Mouse (Mus musculus) megakaryocyte, embryonic 14.5 days (primary cell): ENCODE results near the gene Galnt18. TPM values are rescaled to one million over a fixed set of nuclear protein-coding genes. Genes with fewer than 3 reads are reported as not detected.

Experiments
- H3K27me3 ChIP-seq: replicated peaks from 2 replicates; pipeline ENCODE3; 2012; ENCODE audit warnings: inconsistent platforms
- H3K36me3 ChIP-seq: replicated peaks from 2 replicates; pipeline ENCODE3; 2012; ENCODE audit warnings: low read length, inconsistent platforms, mixed read lengths
- H3K4me1 ChIP-seq: 2 replicates; pipeline ENCODE4 v1.6.1; 2012; ENCODE audit warnings: inconsistent platforms
- H3K4me3 ChIP-seq: replicated peaks from 2 replicates; pipeline ENCODE3; 2012; ENCODE audit warnings: moderate library complexity, mild to moderate bottlenecking, inconsistent platforms
- H3K9me3 ChIP-seq: 2 replicates; pipeline ENCODE4 v1.6.1; 2012; ENCODE audit warnings: inconsistent platforms
- FLI1 ChIP-seq: IDR thresholded peaks from 2 replicates; pipeline ENCODE4 v1.6.1; 2012; ENCODE audit warnings: low read length, inconsistent platforms, mixed read lengths
- GATA1 ChIP-seq: IDR thresholded peaks from 3 replicates; pipeline ENCODE4 v1.6.1; 2012; ENCODE audit warnings: mixed read lengths, low read length, inconsistent platforms, borderline replicate concordance
- polyA plus RNA-seq: library from polyadenylated mRNA; stranded (reverse); fragments of >175 nt; gene quantifications from 2 replicates; pipeline ENCODE4 v1.2.3, GENCODE M21; 2012; ENCODE audit warnings: low replicate concordance; ENCODE audit not compliant: insufficient read depth

The Galnt18 gene
- polyA plus RNA-seq, 1 experiment: not detected

- Histone ChIP-seq H3K9me3 (no peaks in the 10 kb centered on the region), H3K36me3 (no peaks in the 10 kb centered on the region), H3K4me1 (no peaks in the 10 kb centered on the region), H3K27me3 (no peaks in the 10 kb centered on the region), H3K4me3 (no peak overlapping the region)
- no peak for TF ChIP-seq FLI1
- no peak for TF ChIP-seq GATA1
Observed at GRCm38 (mm10) chr7:111795059-111795458, 15.3 kb upstream of the Galnt18 start.

GRCm38 (mm10) chr7:111792154-111792553 is 12.4 kb upstream of the Galnt18 start:
- H3K27me3 ChIP-seq: no peaks in the 10 kb centered on the region
- H3K36me3 ChIP-seq: no peaks in the 10 kb centered on the region
- H3K9me3 ChIP-seq: no peaks in the 10 kb centered on the region
- H3K4me1 ChIP-seq: no peaks in the 10 kb centered on the region
- no peak overlapping the region for H3K4me3 ChIP-seq
- TF ChIP-seq GATA1 (no peak), FLI1 (no peak)

- no peaks in the 10 kb centered on the region for H3K36me3 ChIP-seq
- H3K27me3 ChIP-seq: no peaks in the 10 kb centered on the region
- no peak overlapping the region for H3K4me3 ChIP-seq
- no peaks in the 10 kb centered on the region for H3K4me1 ChIP-seq
- TF ChIP-seq GATA1: no peak
- TF ChIP-seq FLI1: no peak
- no peaks in the 10 kb centered on the region for H3K9me3 ChIP-seq
Observed at GRCm38 (mm10) chr7:111791347-111791746, 11.6 kb upstream of the Galnt18 start.

GRCm38 (mm10) chr7:111787921-111788320 is 8.1 kb upstream of the Galnt18 start:
- Histone ChIP-seq H3K36me3 (no peaks in the 10 kb centered on the region), H3K4me3 (no peak overlapping the region), H3K4me1 (no peaks in the 10 kb centered on the region), H3K27me3 (no peaks in the 10 kb centered on the region), H3K9me3 (no peaks in the 10 kb centered on the region)
- TF ChIP-seq GATA1 (no peak), FLI1 (no peak)

- no peaks in the 10 kb centered on the region for H3K4me1 ChIP-seq
- no peaks in the 10 kb centered on the region for H3K36me3 ChIP-seq
- no peak overlapping the region for H3K4me3 ChIP-seq
- TF ChIP-seq GATA1 (no peak), FLI1 (no peak)
- no peaks in the 10 kb centered on the region for H3K9me3 ChIP-seq
- peaks cover 13% of the 10 kb centered on the region for H3K27me3 ChIP-seq
Observed at GRCm38 (mm10) chr7:111785478-111785877, 5.7 kb upstream of the Galnt18 start.

- H3K9me3 ChIP-seq: no peaks in the 10 kb centered on the region
- H3K4me3 ChIP-seq: no peak overlapping the region
- H3K36me3 ChIP-seq: no peaks in the 10 kb centered on the region
- peaks cover 4% of the 10 kb centered on the region; the same call in 1 of the 2 replicates for H3K4me1 ChIP-seq
- TF ChIP-seq FLI1 (no peak), GATA1 (no peak)
- H3K27me3 ChIP-seq: peaks cover 45% of the 10 kb centered on the region
Observed at GRCm38 (mm10) chr7:111782126-111782525, 2.3 kb upstream of the Galnt18 start.

- H3K27me3 ChIP-seq: peaks cover 46% of the 10 kb centered on the region
Observed at GRCm38 (mm10) chr7:111781316-111781715, 1.5 kb upstream of the Galnt18 start.

GRCm38 (mm10) chr7:111778789-111779503 is 831 bp downstream of the Galnt18 start:
- no peak overlapping the region for H3K4me3 ChIP-seq
- H3K27me3 ChIP-seq: peaks cover 46% of the 10 kb centered on the region
- H3K4me1 ChIP-seq: peaks cover 4% of the 10 kb centered on the region; the same call in 1 of the 2 replicates
- H3K36me3 ChIP-seq: no peaks in the 10 kb centered on the region
- no peaks in the 10 kb centered on the region for H3K9me3 ChIP-seq
- no peak for TF ChIP-seq GATA1
- TF ChIP-seq FLI1: no peak

More at GRCm38 (mm10) chr7:111781316-111781715, 1.5 kb upstream of the Galnt18 start:
- no peak overlapping the region for H3K4me3 ChIP-seq
- no peaks in the 10 kb centered on the region for H3K9me3 ChIP-seq
- no peak for TF ChIP-seq GATA1
- no peak for TF ChIP-seq FLI1
- peaks cover 4% of the 10 kb centered on the region; the same call in 1 of the 2 replicates for H3K4me1 ChIP-seq
- no peaks in the 10 kb centered on the region for H3K36me3 ChIP-seq

GRCm38 (mm10) chr7:111778212-111778611 is 1.6 kb downstream of the Galnt18 start:
- Histone ChIP-seq H3K4me3 (no peak overlapping the region), H3K36me3 (no peaks in the 10 kb centered on the region), H3K27me3 (peaks cover 46% of the 10 kb centered on the region), H3K4me1 (peaks cover 4% of the 10 kb centered on the region; the same call in 1 of the 2 replicates), H3K9me3 (no peaks in the 10 kb centered on the region)
- TF ChIP-seq FLI1 (no peak), GATA1 (no peak)

- H3K36me3 ChIP-seq: no peaks in the 10 kb centered on the region
- peaks cover 46% of the 10 kb centered on the region for H3K27me3 ChIP-seq
- TF ChIP-seq FLI1: no peak
- no peak for TF ChIP-seq GATA1
- no peak overlapping the region for H3K4me3 ChIP-seq
- H3K4me1 ChIP-seq: peaks cover 4% of the 10 kb centered on the region; the same call in 1 of the 2 replicates
- no peaks in the 10 kb centered on the region for H3K9me3 ChIP-seq
Observed at GRCm38 (mm10) chr7:111777186-111777585, 2.6 kb downstream of the Galnt18 start.

GRCm38 (mm10) chr7:111776160-111776559 is 3.6 kb downstream of the Galnt18 start:
- no peak for TF ChIP-seq GATA1
- TF ChIP-seq FLI1: no peak
- Histone ChIP-seq H3K27me3 (peaks cover 39% of the 10 kb centered on the region), H3K9me3 (no peaks in the 10 kb centered on the region), H3K4me3 (no peak overlapping the region), H3K36me3 (no peaks in the 10 kb centered on the region), H3K4me1 (peaks cover 4% of the 10 kb centered on the region; the same call in 1 of the 2 replicates)
